Mouse (Mus musculus): ENCODE data around the gene Ppef2. TPM values are rescaled to one million over a fixed set of nuclear protein-coding genes. Genes with fewer than 3 reads are reported as not detected.
A peak's percentile ranks its signal among the peaks of the same experiment; 100 is the strongest.

Gene Ppef2
- polyA plus RNA-seq (2017; shearing (Covaris generic)) = under 1 TPM; 0.20 to 0.44 (median 0.33) TPM

- no peak for ATAC-seq
Observed at GRCm38 (mm10) chr5:92256218-92256617, at the start of gene Ppef2. Gene Ppef2, minus strand, starts transcription at chr5:92256278.

GRCm38 (mm10) chr5:92304291-92304690 lies 48.2 kb upstream of the Ppef2 start:
- ATAC-seq = no peak

- no peak for ATAC-seq
Observed at GRCm38 (mm10) chr5:92302149-92302840, 46.2 kb upstream of the Ppef2 start.

GRCm38 (mm10) chr5:92294525-92294924 lies 38.4 kb upstream of the Ppef2 start:
- ATAC-seq = no peak

- ATAC-seq = no peak
Observed at GRCm38 (mm10) chr5:92291652-92292414, 35.8 kb upstream of the Ppef2 start.

GRCm38 (mm10) chr5:92287840-92288239 lies 31.8 kb upstream of the Ppef2 start:
- no peak for ATAC-seq

- ATAC-seq = no peak
Observed at GRCm38 (mm10) chr5:92283107-92283506, 27.0 kb upstream of the Ppef2 start.

- ATAC-seq = no peak
Observed at GRCm38 (mm10) chr5:92282571-92282970, 26.5 kb upstream of the Ppef2 start.

GRCm38 (mm10) chr5:92278942-92279537 lies 23.0 kb upstream of the Ppef2 start:
- no peak for ATAC-seq

- ATAC-seq = peak; percentile 95
Observed at GRCm38 (mm10) chr5:92277437-92278394, 21.6 kb upstream of the Ppef2 start, which contains the start of gene Naaa. Gene Naaa, minus strand, starts transcription at chr5:92278170.

GRCm38 (mm10) chr5:92270496-92270895 lies 14.4 kb upstream of the Ppef2 start:
- ATAC-seq = no peak

GRCm38 (mm10) chr5:92263761-92264359 lies 7.8 kb upstream of the Ppef2 start:
- no peak for ATAC-seq

GRCm38 (mm10) chr5:92262646-92263045 lies 6.6 kb upstream of the Ppef2 start:
- ATAC-seq = no peak

- no peak for ATAC-seq
Observed at GRCm38 (mm10) chr5:92254476-92254875, 1.6 kb downstream of the Ppef2 start.

GRCm38 (mm10) chr5:92252797-92253343 lies 3.2 kb downstream of the Ppef2 start:
- no peak for ATAC-seq

GRCm38 (mm10) chr5:92252031-92252430 lies 4.0 kb downstream of the Ppef2 start:
- ATAC-seq = no peak

- no peak for ATAC-seq
Observed at GRCm38 (mm10) chr5:92248614-92249013, 7.5 kb downstream of the Ppef2 start.

- ATAC-seq = peak; percentile 94
Observed at GRCm38 (mm10) chr5:92245483-92245882, 10.6 kb downstream of the Ppef2 start.

GRCm38 (mm10) chr5:92244900-92245299 lies 11.2 kb downstream of the Ppef2 start:
- no peak for ATAC-seq

- no peak for ATAC-seq
Observed at GRCm38 (mm10) chr5:92240769-92241168, 15.3 kb downstream of the Ppef2 start.
